Mouse (Mus musculus): Measurements from ENCODE around the gene Gm20894.
"Not testable (repeated sequence)": the region's sequence is repeated elsewhere in the genome, so short reads cannot be mapped to it uniquely, and the experiment has no call there.

Gm20894 gene

DNA sequence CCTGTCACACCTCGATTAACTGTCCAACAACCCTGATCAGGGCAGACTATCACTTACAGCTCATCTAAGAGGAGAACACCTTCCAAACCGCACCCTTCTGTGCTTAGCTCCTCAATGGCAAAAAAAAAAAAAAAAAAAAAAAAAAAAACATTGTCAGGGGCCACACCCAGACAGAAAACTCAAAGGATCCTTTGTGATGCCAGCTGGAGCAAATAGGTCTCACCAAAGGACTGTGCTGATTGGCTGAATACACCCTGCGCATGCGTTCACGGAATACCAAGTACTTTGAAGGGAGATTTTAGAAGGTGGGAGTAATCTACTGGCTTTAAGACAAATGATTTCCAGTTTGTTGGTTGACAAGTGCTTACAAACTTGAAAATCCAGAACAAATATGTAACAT lies at the start of gene Gm20894:
Gene Gm20894 (minus strand): TSS at position 101 of the 400 bp plus-strand sequence.
- DNase-seq: not testable (repeated sequence)

All from cerebellum, adult 18-20 months (tissue).